ENCODE assay signal across 19 mouse cellular contexts in the genomic region with DNA sequence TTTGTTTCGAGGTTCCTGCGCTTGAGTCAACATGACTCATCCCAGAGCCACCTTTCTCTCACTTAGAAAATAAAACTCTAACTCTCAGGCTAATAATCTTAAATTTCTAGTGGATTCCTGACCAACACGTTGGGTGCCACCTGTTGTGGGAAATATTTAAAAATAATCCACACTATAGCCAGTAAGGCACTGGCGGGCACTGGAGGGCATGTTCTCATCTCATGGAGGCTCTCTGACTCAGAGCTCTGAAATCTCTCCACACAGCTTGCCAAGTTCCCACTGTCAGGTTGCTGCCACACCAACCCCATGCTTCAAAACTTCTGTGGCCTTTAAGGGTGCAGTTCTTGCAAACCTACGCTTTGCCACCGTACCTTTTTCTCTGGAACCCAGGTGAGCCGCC.
"Had no signal": no experiment of that assay in that cellular context is flagged by ENCODE, and none has a peak within 500 bp of the region (broad histone marks: within the 10 kb centered on the region; RNA-seq: fewer than 3 reads in every experiment).

No protein-coding gene starts in this region.

- H3K27me3 ChIP-seq: limb, embryonic 13.5 days; liver, embryonic 12.5 days; liver, embryonic 15.5 days; lung, embryonic 15.5 days; megakaryocyte, embryonic 14.5 days; midbrain, embryonic 13.5 days had no signal

- DNase-seq: kidney, postnatal 14 days; kidney, postnatal 4 days; liver; lung, adult 18-20 months; lung, postnatal 10 days; lung, postnatal 36 days; thymus, adult 2 months; thymus, postnatal 14 days; thymus, postnatal 4 days had no signal

- H3K9me3 ChIP-seq: limb, embryonic 10.5 days; limb, embryonic 13.5 days; liver, embryonic 12.5 days; liver, embryonic 15.5 days; lung, embryonic 15.5 days; megakaryocyte, embryonic 14.5 days; midbrain, embryonic 10.5 days; midbrain, embryonic 13.5 days had no signal

- H3K36me3 ChIP-seq: limb, embryonic 10.5 days; limb, embryonic 13.5 days; liver, embryonic 12.5 days; liver, embryonic 15.5 days; lung, embryonic 15.5 days; midbrain, embryonic 10.5 days; midbrain, embryonic 13.5 days had no signal

- H3K27ac ChIP-seq: limb, embryonic 10.5 days; limb, embryonic 13.5 days; liver, embryonic 12.5 days; liver, embryonic 15.5 days; lung, embryonic 15.5 days; midbrain, embryonic 10.5 days; midbrain, embryonic 13.5 days; stomach, postnatal 0 days had no signal

- ATAC-seq: liver, embryonic 12.5 days; midbrain, embryonic 13.5 days; midbrain, embryonic 16.5 days had no signal

- H3K9ac ChIP-seq: limb, embryonic 13.5 days; liver, embryonic 12.5 days; liver, embryonic 15.5 days; lung, embryonic 15.5 days; midbrain, embryonic 13.5 days had no signal

- H3K4me1 ChIP-seq: limb, embryonic 10.5 days; limb, embryonic 13.5 days; liver, embryonic 12.5 days; liver, embryonic 15.5 days; lung, embryonic 15.5 days; megakaryocyte, embryonic 14.5 days; midbrain, embryonic 10.5 days; midbrain, embryonic 13.5 days had no signal

- H3K4me3 ChIP-seq: limb, embryonic 10.5 days; limb, embryonic 13.5 days; liver, embryonic 12.5 days; liver, embryonic 15.5 days; lung, embryonic 15.5 days; megakaryocyte, embryonic 14.5 days; midbrain, embryonic 10.5 days; midbrain, embryonic 13.5 days had no signal

- H3K4me2 ChIP-seq: limb, embryonic 13.5 days; liver, embryonic 12.5 days; liver, embryonic 15.5 days; lung, embryonic 15.5 days; midbrain, embryonic 13.5 days had no signal
